ENCODE assay signal across 18 mouse cellular contexts in genomic region chr4:85206675-85207400, GRCm38 (mm10). TPM values are rescaled to one million over a fixed set of nuclear protein-coding genes. Genes with fewer than 3 reads are reported as not detected.
DNase-seq lines count a peak whose midpoint lies in the region; ATAC-seq lines count a peak whose summit lies in the region.
"Had no signal": no experiment of that assay in that cellular context is flagged by ENCODE, and none has a peak within 500 bp of the region (broad histone marks: within the 10 kb centered on the region; RNA-seq: fewer than 3 reads in every experiment).

No protein-coding gene starts in this region.

- H3K27me3 ChIP-seq in hindbrain, embryonic 13.5 days = peaks cover 24% of the 10 kb centered on the region
- peaks cover 15% of the 10 kb centered on the region; the same call in 1 of the 2 replicates for H3K27me3 ChIP-seq in hindbrain, embryonic 11.5 days (ENCODE audit: control insufficient read depth, insufficient read depth, low read length)
- peaks cover 34% of the 10 kb centered on the region for H3K27me3 ChIP-seq in neural tube, embryonic 13.5 days
- peaks cover 9% of the 10 kb centered on the region for H3K27me3 ChIP-seq in forebrain, embryonic 16.5 days (replicated peaks; ENCODE audit: control insufficient read depth, insufficient read depth, low read length)

- no peak overlapping the region for H3K9ac ChIP-seq in hindbrain, embryonic 13.5 days
- H3K9ac ChIP-seq in hindbrain, embryonic 11.5 days (ENCODE audit: low read depth, low read length) = no peak overlapping the region
- H3K9ac ChIP-seq in neural tube, embryonic 13.5 days = no peak overlapping the region
- H3K9ac ChIP-seq in forebrain, embryonic 16.5 days (replicated peaks; ENCODE audit: low read depth, low read length) = 0 out of 2 replicates have a peak overlapping the region, but pooled peaks have one; percentile 14

- no peak for DNase-seq in hindbrain, embryonic 11.5 days (ENCODE audit: low spot score)
- no peak for DNase-seq in neural tube, embryonic 10.5 days (ENCODE audit: extremely low spot score, low spot score)
- no peak for DNase-seq in thymus, postnatal 0 days (ENCODE audit: low spot score)
- no peak for DNase-seq in kidney, postnatal 25 days
- DNase-seq: gastrocnemius, postnatal 36 days; heart, postnatal 14 days; lung, adult 2 months; lung, postnatal 4 days; thymus, adult 2 months had no signal

- H3K27ac ChIP-seq in hindbrain, embryonic 13.5 days = no peak overlapping the region
- no peak overlapping the region for H3K27ac ChIP-seq in hindbrain, embryonic 11.5 days (ENCODE audit: low read depth, low read length)
- H3K27ac ChIP-seq in neural tube, embryonic 13.5 days (replicated peaks) = no peak overlapping the region
- no peak overlapping the region for H3K27ac ChIP-seq in forebrain, embryonic 16.5 days (ENCODE audit: low read length)
- H3K27ac ChIP-seq: embryonic facial prominence, embryonic 10.5 days; limb, embryonic 10.5 days; stomach, embryonic 15.5 days had no signal

- no peak for ATAC-seq in hindbrain, embryonic 13.5 days (ENCODE audit: low FRiP score)
- ATAC-seq in hindbrain, embryonic 11.5 days (ENCODE audit: low FRiP score) = no peak
- ATAC-seq in neural tube, embryonic 13.5 days (ENCODE audit: low read depth) = no peak
- no peak for ATAC-seq in forebrain, embryonic 16.5 days

- no peaks in the 10 kb centered on the region for H3K36me3 ChIP-seq in hindbrain, embryonic 13.5 days
- no peaks in the 10 kb centered on the region for H3K36me3 ChIP-seq in hindbrain, embryonic 11.5 days (ENCODE audit: control insufficient read depth, insufficient read depth, low read length)
- no peaks in the 10 kb centered on the region for H3K36me3 ChIP-seq in neural tube, embryonic 13.5 days
- no peaks in the 10 kb centered on the region for H3K36me3 ChIP-seq in forebrain, embryonic 16.5 days (ENCODE audit: control insufficient read depth, insufficient read depth)
- H3K36me3 ChIP-seq: embryonic facial prominence, embryonic 10.5 days; G1E; kidney, embryonic 15.5 days; limb, embryonic 10.5 days; stomach, embryonic 15.5 days had no signal

- no peaks in the 10 kb centered on the region for H3K9me3 ChIP-seq in hindbrain, embryonic 13.5 days
- H3K9me3 ChIP-seq in hindbrain, embryonic 11.5 days (ENCODE audit: control insufficient read depth, low read length) = no peaks in the 10 kb centered on the region
- H3K9me3 ChIP-seq in neural tube, embryonic 13.5 days = no peaks in the 10 kb centered on the region
- H3K9me3 ChIP-seq in forebrain, embryonic 16.5 days (ENCODE audit: control insufficient read depth, low read length) = no peaks in the 10 kb centered on the region
- H3K9me3 ChIP-seq: embryonic facial prominence, embryonic 10.5 days; kidney, embryonic 15.5 days; limb, embryonic 10.5 days; stomach, embryonic 15.5 days had no signal

- peak overlapping the region; percentile 12; the same call in 1 of the 2 replicates for H3K4me3 ChIP-seq in hindbrain, embryonic 13.5 days
- no peak overlapping the region for H3K4me3 ChIP-seq in hindbrain, embryonic 11.5 days (ENCODE audit: low read depth, low read length)
- H3K4me3 ChIP-seq in neural tube, embryonic 13.5 days = no peak overlapping the region
- H3K4me3 ChIP-seq in forebrain, embryonic 16.5 days (replicated peaks; ENCODE audit: low read length) = peak overlapping the region; percentile 18
- H3K4me3 ChIP-seq: erythroblast, embryonic 14.5 days had no signal

- peaks cover 8% of the 10 kb centered on the region for H3K4me1 ChIP-seq in hindbrain, embryonic 13.5 days (replicated peaks)
- H3K4me1 ChIP-seq in hindbrain, embryonic 11.5 days (replicated peaks; ENCODE audit: control insufficient read depth, insufficient read depth, low read length) = no peaks in the 10 kb centered on the region
- H3K4me1 ChIP-seq in neural tube, embryonic 13.5 days (replicated peaks) = peaks cover 16% of the 10 kb centered on the region
- peaks cover 6% of the 10 kb centered on the region for H3K4me1 ChIP-seq in forebrain, embryonic 16.5 days (replicated peaks; ENCODE audit: control insufficient read depth, insufficient read depth, low read length)

- 49% methylated on average over 3 of the region's 3 CpGs for WGBS in hindbrain, embryonic 13.5 days
- 64% methylated on average over 3 of the region's 3 CpGs for WGBS in hindbrain, embryonic 11.5 days
- WGBS in neural tube, embryonic 13.5 days = 60% methylated on average over 3 of the region's 3 CpGs
- WGBS in forebrain, embryonic 16.5 days = 61% methylated on average over 3 of the region's 3 CpGs

- H3K4me2 ChIP-seq in hindbrain, embryonic 13.5 days = peak overlapping the region; percentile 41
- no peak overlapping the region for H3K4me2 ChIP-seq in hindbrain, embryonic 11.5 days (replicated peaks; ENCODE audit: low read depth, low read length)
- 0 out of 2 replicates have a peak overlapping the region, but pooled peaks have one; percentile 0 for H3K4me2 ChIP-seq in neural tube, embryonic 13.5 days
- H3K4me2 ChIP-seq in forebrain, embryonic 16.5 days (ENCODE audit: low read length) = peak overlapping the region; percentile 46

RNA-seq across cellular contexts. Expression of gene Sh3gl2, which starts 1.9 kb away (rescaled TPM):
- polyA plus RNA-seq in hindbrain, embryonic 13.5 days (2015; fragmentation: Nextera tagmentation; extraction: Ambion mirVana) = 57.7 and 63.2 TPM in 2 replicates
- 12.9 and 15.1 TPM in 2 replicates for polyA plus RNA-seq in hindbrain, embryonic 11.5 days (2014; fragmentation: Nextera tagmentation; extraction: Ambion mirVana)
- polyA plus RNA-seq in neural tube, embryonic 13.5 days (2015; fragmentation: Nextera tagmentation; extraction: Ambion mirVana) = 66.7 and 68.1 TPM in 2 replicates
- 104 TPM in 2 replicates for polyA plus RNA-seq in forebrain, embryonic 16.5 days (2015; fragmentation: Nextera tagmentation; extraction: Ambion mirVana)
- polyA plus RNA-seq in thymus, postnatal 0 days (2015; fragmentation: Nextera tagmentation; extraction: Ambion mirVana) = 0.57 and 0.77 TPM in 2 replicates
- polyA plus RNA-seq: erythroblast, embryonic 14.5 days; G1E had no signal

Comparison
In these comparisons a context has a peak if more than half of its experiments do, and no peak if none do; other contexts are left out.
1. H3K4me3 ChIP-seq: peak in hindbrain, embryonic 13.5 days (single experiment) and forebrain, embryonic 16.5 days (single experiment); none in hindbrain, embryonic 11.5 days (single experiment) and neural tube, embryonic 13.5 days (single experiment).